9 mouse cellular contexts compared by ENCODE assay signal in genomic region chr8:118274688-118275087, GRCm38 (mm10). TPM values are rescaled to one million over a fixed set of nuclear protein-coding genes. Genes with fewer than 3 reads are reported as not detected.
DNase-seq lines count a peak whose midpoint lies in the region; ATAC-seq and TF ChIP-seq lines count a peak whose summit lies in the region.
"Had no signal": no experiment of that assay in that cellular context is flagged by ENCODE, and none has a peak within 500 bp of the region (broad histone marks: within the 10 kb centered on the region; RNA-seq: fewer than 3 reads in every experiment).

No protein-coding gene starts in this region.

- H3K4me1 ChIP-seq in liver, postnatal 0 days (ENCODE audit: insufficient read depth), result no peaks in the 10 kb centered on the region

- DNase-seq in 3T3-L1 (ENCODE audit: low read depth, low spot score) (peak; percentile 90), ES-CJ7 (ENCODE audit: low read depth, low spot score) (peak; percentile 89)
- DNase-seq in cerebellum, adult 18-20 months, result peak; percentile 71 to 80
- peak; percentile 68 to 84 for DNase-seq in kidney, postnatal 25 days
- DNase-seq in liver, postnatal 0 days, result peak; percentile 64
- peak; percentile 66 to 86 for DNase-seq in right cerebral cortex, postnatal 10 days (ENCODE audit: low spot score in 2 of 2)

- peak; percentile 79 for TF ChIP-seq CTCF in liver, postnatal 0 days (IDR thresholded peaks at IDR 0.05; ENCODE audit: low read depth)

- TF ChIP-seq EP300 in liver, postnatal 0 days (IDR thresholded peaks at IDR 0.05; ENCODE audit: low read depth), result no peak

- ATAC-seq in frontal cortex, adult (ENCODE audit: low TSS enrichment), result peak; percentile 90
- ATAC-seq in liver, postnatal 0 days, result no peak
- no peak for ATAC-seq in megakaryocyte-erythroid progenitor cell, adult 5-6 weeks (replicated peaks; ENCODE audit: low FRiP score, low TSS enrichment, poor library complexity, severe bottlenecking)

- H3K27me3 ChIP-seq in liver, postnatal 0 days (ENCODE audit: insufficient read depth, low read length), result no peaks in the 10 kb centered on the region

- H3K4me2 ChIP-seq in liver, postnatal 0 days (ENCODE audit: low read depth, low read length), result no peak overlapping the region

- H3K36me3 ChIP-seq in liver, postnatal 0 days (replicated peaks; ENCODE audit: insufficient read depth, low read length), result no peaks in the 10 kb centered on the region

- 11% methylated on average over 4 of the region's 4 CpGs for WGBS in liver, postnatal 0 days (ENCODE audit: insufficient replicate concordance)

- no peak overlapping the region for H3K9ac ChIP-seq in liver, postnatal 0 days (replicated peaks)

- no peaks in the 10 kb centered on the region for H3K9me3 ChIP-seq in liver, postnatal 0 days (ENCODE audit: low read length)

- H3K4me3 ChIP-seq in liver, postnatal 0 days (ENCODE audit: low read depth, low read length), result no peak overlapping the region

- H3K27ac ChIP-seq in liver, postnatal 0 days (ENCODE audit: low read depth), result no peak overlapping the region

RNA-seq across cellular contexts. Expression of gene Cdh13, which starts 8.8 kb away (rescaled TPM):
- polyA plus RNA-seq in liver, postnatal 0 days (2015; fragmentation: Nextera tagmentation; extraction: Ambion mirVana), result 0.53 and 0.77 TPM in 2 replicates
- not detected in 2 replicates for total RNA-seq in megakaryocyte-erythroid progenitor cell, adult 5-6 weeks (2014; fragmentation: Nextera tagmentation)
- not detected in 2 replicates for total RNA-seq in megakaryocyte-erythroid progenitor cell, adult 5-6 weeks (2017)
- total RNA-seq: neutrophil, adult 5-6 weeks had no signal
